Mouse (Mus musculus): Measurements from ENCODE around the gene Tbpl1.

GRCm38 (mm10) chr10:22710173-22710777 lies 21.5 kb downstream of the Tbpl1 start:
- TF ChIP-seq TCF12 (IDR thresholded peaks at IDR 0.05; ENCODE audit: insufficient read depth, poor library complexity, severe bottlenecking) (no peak), MYOG (IDR thresholded peaks at IDR 0.05; ENCODE audit: control insufficient read depth in 1 of 3, insufficient read depth in 1 of 3, insufficient read length in 2 of 3, low read depth in 2 of 3) (no peak), E2F4 (IDR thresholded peaks at IDR 0.05; ENCODE audit: insufficient read depth) (no peak), POLR2A (IDR thresholded peaks at IDR 0.05; ENCODE audit: insufficient read length, low read depth) (no peak)

Measured in myocyte (in vitro differentiated cells).